Mouse (Mus musculus): ENCODE data around the gene Tnfaip6. TPM values are rescaled to one million over a fixed set of nuclear protein-coding genes. Genes with fewer than 3 reads are reported as not detected.

Gene Tnfaip6
- polyA plus RNA-seq, 1 experiment from 2014 or later: 0.22 TPM

DNA sequence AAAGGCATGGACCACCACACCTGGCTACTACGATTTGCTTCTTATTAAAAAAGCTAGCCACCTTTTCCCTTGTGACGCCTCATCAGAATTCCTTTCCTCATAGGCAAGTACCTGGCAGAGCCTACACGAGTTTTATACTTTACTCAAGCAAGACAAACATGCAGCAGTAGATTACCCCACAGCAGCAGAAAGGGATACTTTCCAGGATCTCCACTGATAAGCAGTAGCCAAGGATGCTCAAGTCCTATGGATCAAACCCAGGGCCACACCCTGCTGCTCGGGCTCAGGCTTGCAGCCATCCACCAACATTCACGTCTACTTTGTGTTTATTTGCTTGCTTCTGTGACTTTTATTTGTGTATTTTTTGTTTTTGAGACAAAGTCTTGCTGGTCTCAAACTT lies 8.2 kb downstream of the Tnfaip6 start:
- Histone ChIP-seq H3K27me3 (ENCODE audit: insufficient read depth, low read length) (no peaks in the 10 kb centered on the region), H3K4me1 (ENCODE audit: insufficient read depth) (no peaks in the 10 kb centered on the region)
- TF ChIP-seq CTCF (IDR thresholded peaks at IDR 0.05; ENCODE audit: low read depth) (no peak), EP300 (IDR thresholded peaks at IDR 0.05; ENCODE audit: low read depth) (no peak)

DNA sequence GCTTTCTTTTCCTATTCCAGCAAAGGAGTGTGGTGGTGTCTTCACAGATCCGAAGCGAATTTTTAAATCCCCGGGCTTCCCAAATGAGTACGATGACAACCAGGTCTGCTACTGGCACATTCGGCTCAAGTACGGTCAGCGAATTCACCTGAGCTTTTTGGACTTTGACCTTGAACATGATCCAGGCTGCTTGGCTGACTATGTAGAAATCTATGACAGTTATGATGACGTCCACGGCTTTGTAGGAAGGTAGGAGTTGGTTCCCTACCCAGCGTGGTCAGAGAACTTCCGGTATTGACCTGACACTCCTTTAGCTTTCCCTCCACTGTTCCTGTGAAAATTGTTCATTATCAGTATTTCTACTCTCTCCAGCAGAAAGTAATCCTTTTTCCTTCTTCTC lies 13.0 kb downstream of the Tnfaip6 start:
- no peak overlapping the region for H3K4me2 ChIP-seq (ENCODE audit: low read depth, low read length)
- H3K9me3 ChIP-seq (ENCODE audit: low read length): no peaks in the 10 kb centered on the region
- DNase-seq: peak; percentile 23
- H3K4me1 ChIP-seq (ENCODE audit: insufficient read depth): no peaks in the 10 kb centered on the region
- no peak overlapping the region for H3K9ac ChIP-seq (replicated peaks)
- TF ChIP-seq EP300 (IDR thresholded peaks at IDR 0.05; ENCODE audit: low read depth) (no peak), CTCF (IDR thresholded peaks at IDR 0.05; ENCODE audit: low read depth) (no peak)
- no peak overlapping the region for H3K4me3 ChIP-seq (ENCODE audit: low read depth, low read length)
- no peaks in the 10 kb centered on the region for H3K36me3 ChIP-seq (replicated peaks; ENCODE audit: insufficient read depth, low read length)
- 73% methylated on average over 11 of the region's 11 CpGs for whole genome bisulfite sequencing (ENCODE audit: insufficient replicate concordance)
- H3K27me3 ChIP-seq (ENCODE audit: insufficient read depth, low read length): no peaks in the 10 kb centered on the region
- no peak overlapping the region for H3K27ac ChIP-seq (ENCODE audit: low read depth)
- peak; percentile 83 for ATAC-seq

More for the DNA sequence above, 8.2 kb downstream of the Tnfaip6 start:
- WGBS (ENCODE audit: insufficient replicate concordance): 70% methylated on average over 5 of the region's 5 CpGs
- H3K36me3 ChIP-seq (replicated peaks; ENCODE audit: insufficient read depth, low read length): no peaks in the 10 kb centered on the region
- no peak overlapping the region for H3K4me2 ChIP-seq (ENCODE audit: low read depth, low read length)
- H3K9ac ChIP-seq (replicated peaks): no peak overlapping the region
- DNase-seq (no peak), ATAC-seq (no peak)
- no peaks in the 10 kb centered on the region for H3K9me3 ChIP-seq (ENCODE audit: low read length)
- no peak overlapping the region for H3K27ac ChIP-seq (ENCODE audit: low read depth)
- no peak overlapping the region for H3K4me3 ChIP-seq (ENCODE audit: low read depth, low read length)

DNA sequence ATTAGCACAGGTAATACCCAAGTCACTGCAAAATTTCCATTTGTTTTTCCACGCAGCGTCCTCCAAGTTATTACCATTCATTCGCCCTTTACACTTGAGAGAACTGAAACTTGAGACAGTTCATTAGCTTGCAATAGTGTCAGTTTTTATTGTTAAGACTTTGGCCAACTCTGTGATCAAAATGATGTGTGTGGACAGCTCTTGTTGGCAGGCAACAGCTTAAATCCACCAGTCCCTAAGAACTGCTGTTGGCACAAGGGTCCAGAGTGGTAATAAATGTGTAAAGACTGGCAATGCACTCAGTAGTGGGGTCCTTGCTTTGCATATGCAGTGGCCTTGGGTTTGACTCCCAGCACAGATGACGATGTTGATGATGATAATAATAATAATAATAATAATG lies 14.5 kb downstream of the Tnfaip6 start:
- no peaks in the 10 kb centered on the region for H3K27me3 ChIP-seq (ENCODE audit: insufficient read depth, low read length)
- ATAC-seq: no peak
- DNase-seq: no peak

DNA sequence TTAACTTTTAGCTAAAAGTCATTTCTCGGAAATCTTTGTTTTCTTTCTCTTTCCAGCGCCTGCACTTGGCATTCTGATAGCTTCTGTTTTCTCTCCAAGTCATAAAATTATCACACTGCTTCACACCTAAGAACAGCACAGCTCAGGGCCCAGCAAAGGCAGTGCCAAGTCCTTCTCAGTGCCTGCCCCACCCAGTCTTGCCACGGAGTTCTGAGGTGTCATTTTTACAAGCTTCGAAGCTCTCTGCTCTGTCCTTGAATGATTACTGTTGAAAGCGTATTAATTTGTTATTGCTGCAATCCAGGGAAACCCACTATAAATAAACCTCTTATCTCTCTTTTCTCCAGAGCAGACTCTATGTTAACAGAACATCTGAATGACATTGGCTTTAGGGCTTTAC lies 15.7 kb downstream of the Tnfaip6 start:
- 36% methylated on average over 5 of the region's 5 CpGs for WGBS (ENCODE audit: insufficient replicate concordance)
- TF ChIP-seq EP300 (IDR thresholded peaks at IDR 0.05; ENCODE audit: low read depth) (no peak), CTCF (IDR thresholded peaks at IDR 0.05; ENCODE audit: low read depth) (no peak)
- H3K4me3 ChIP-seq (ENCODE audit: low read depth, low read length): no peak overlapping the region
- ATAC-seq (no peak), DNase-seq (no peak)
- no peaks in the 10 kb centered on the region for H3K36me3 ChIP-seq (replicated peaks; ENCODE audit: insufficient read depth, low read length)
- H3K27ac ChIP-seq (ENCODE audit: low read depth): no peak overlapping the region
- no peak overlapping the region for H3K9ac ChIP-seq (replicated peaks)
- H3K27me3 ChIP-seq (ENCODE audit: insufficient read depth, low read length): no peaks in the 10 kb centered on the region
- no peaks in the 10 kb centered on the region for H3K4me1 ChIP-seq (ENCODE audit: insufficient read depth)
- no peak overlapping the region for H3K4me2 ChIP-seq (ENCODE audit: low read depth, low read length)
- no peaks in the 10 kb centered on the region for H3K9me3 ChIP-seq (ENCODE audit: low read length)

More for the DNA sequence above, 14.5 kb downstream of the Tnfaip6 start:
- no peak overlapping the region for H3K4me3 ChIP-seq (ENCODE audit: low read depth, low read length)
- 82% methylated on average over 4 of the region's 4 CpGs for WGBS (ENCODE audit: insufficient replicate concordance)
- no peaks in the 10 kb centered on the region for H3K4me1 ChIP-seq (ENCODE audit: insufficient read depth)
- no peak overlapping the region for H3K27ac ChIP-seq (ENCODE audit: low read depth)
- H3K36me3 ChIP-seq (replicated peaks; ENCODE audit: insufficient read depth, low read length): no peaks in the 10 kb centered on the region
- no peak overlapping the region for H3K9ac ChIP-seq (replicated peaks)
- no peaks in the 10 kb centered on the region for H3K9me3 ChIP-seq (ENCODE audit: low read length)
- TF ChIP-seq EP300 (IDR thresholded peaks at IDR 0.05; ENCODE audit: low read depth) (no peak), CTCF (IDR thresholded peaks at IDR 0.05; ENCODE audit: low read depth) (no peak)
- no peak overlapping the region for H3K4me2 ChIP-seq (ENCODE audit: low read depth, low read length)

DNA sequence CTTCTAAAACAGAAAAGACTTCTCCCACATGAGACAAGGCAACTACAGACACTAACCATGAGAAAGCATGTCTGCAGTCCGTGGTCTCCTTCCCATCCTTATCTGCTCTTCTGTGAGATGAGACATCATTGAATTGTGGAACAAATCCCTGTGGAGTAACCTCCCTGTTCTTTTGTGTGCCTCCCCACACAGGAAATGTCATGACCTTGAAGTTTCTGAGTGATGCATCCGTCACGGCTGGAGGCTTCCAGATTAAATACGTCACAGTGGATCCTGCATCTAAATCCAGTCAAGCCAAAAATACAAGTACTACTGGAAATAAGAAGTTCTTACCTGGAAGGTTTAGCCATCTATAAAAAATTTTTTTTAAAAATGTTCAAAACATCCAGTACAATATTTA lies 17.8 kb downstream of the Tnfaip6 start:
- ATAC-seq (no peak), DNase-seq (no peak)
- Histone ChIP-seq H3K9me3 (ENCODE audit: low read length) (no peaks in the 10 kb centered on the region), H3K27me3 (ENCODE audit: insufficient read depth, low read length) (no peaks in the 10 kb centered on the region), H3K4me3 (ENCODE audit: low read depth, low read length) (no peak overlapping the region), H3K9ac (replicated peaks) (no peak overlapping the region), H3K27ac (ENCODE audit: low read depth) (no peak overlapping the region), H3K4me1 (ENCODE audit: insufficient read depth) (no peaks in the 10 kb centered on the region), H3K4me2 (ENCODE audit: low read depth, low read length) (no peak overlapping the region), H3K36me3 (replicated peaks; ENCODE audit: insufficient read depth, low read length) (no peaks in the 10 kb centered on the region)
- no peak for TF ChIP-seq CTCF (IDR thresholded peaks at IDR 0.05; ENCODE audit: low read depth)
- TF ChIP-seq EP300 (IDR thresholded peaks at IDR 0.05; ENCODE audit: low read depth): no peak
- WGBS (ENCODE audit: insufficient replicate concordance): 62% methylated on average over 4 of the region's 4 CpGs

DNA sequence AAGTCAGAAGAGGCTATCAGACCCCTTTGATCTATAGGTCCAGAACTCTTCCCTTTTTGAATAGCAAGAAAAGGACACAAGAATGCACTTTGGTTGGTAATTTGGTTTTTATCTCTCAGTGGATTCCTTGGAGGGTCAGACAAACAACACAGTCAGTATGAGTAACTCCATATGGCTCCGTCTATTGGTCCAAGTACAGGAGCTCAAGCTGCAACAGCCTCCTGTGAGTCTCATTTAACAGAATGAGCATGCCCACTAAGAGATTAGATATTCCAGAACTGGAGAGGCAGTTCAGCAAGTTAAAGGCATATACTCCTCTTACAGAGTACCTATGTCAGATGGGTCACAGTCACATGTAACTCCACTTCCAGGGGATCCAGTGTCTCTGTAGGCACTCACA lies 19.3 kb downstream of the Tnfaip6 start:
- Histone ChIP-seq H3K9ac (replicated peaks) (no peak overlapping the region), H3K27ac (ENCODE audit: low read depth) (no peak overlapping the region), H3K36me3 (replicated peaks; ENCODE audit: insufficient read depth, low read length) (no peaks in the 10 kb centered on the region), H3K4me3 (ENCODE audit: low read depth, low read length) (no peak overlapping the region), H3K9me3 (ENCODE audit: low read length) (no peaks in the 10 kb centered on the region), H3K4me1 (ENCODE audit: insufficient read depth) (no peaks in the 10 kb centered on the region), H3K27me3 (ENCODE audit: insufficient read depth, low read length) (no peaks in the 10 kb centered on the region), H3K4me2 (ENCODE audit: low read depth, low read length) (no peak overlapping the region)
- TF ChIP-seq CTCF (IDR thresholded peaks at IDR 0.05; ENCODE audit: low read depth) (no peak), EP300 (IDR thresholded peaks at IDR 0.05; ENCODE audit: low read depth) (no peak)
- no peak for DNase-seq
- ATAC-seq: no peak
- 64% methylated on average over 1 of the region's 1 CpGs for WGBS (ENCODE audit: insufficient replicate concordance)

DNA sequence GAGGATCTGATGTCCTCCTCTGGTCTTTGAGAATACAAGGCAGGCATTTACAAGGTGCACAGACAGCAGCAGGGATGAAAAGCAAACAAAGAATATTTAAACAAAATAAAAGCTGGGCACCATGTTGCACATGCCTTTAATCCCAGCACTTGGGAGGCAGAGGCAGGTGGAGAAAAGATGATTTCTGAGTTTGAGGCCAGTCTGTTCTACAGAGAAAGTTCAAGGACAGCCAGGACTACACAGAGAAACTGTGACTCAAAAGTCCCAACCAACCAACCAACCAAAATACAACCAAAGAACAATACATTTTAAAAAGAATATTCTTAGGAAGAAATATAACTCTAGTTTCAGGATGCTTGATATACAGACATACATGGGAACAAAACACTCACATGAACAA lies 19.9 kb downstream of the Tnfaip6 start:
- no peak overlapping the region for H3K9ac ChIP-seq (replicated peaks)
- DNase-seq (no peak), ATAC-seq (no peak)
- no peaks in the 10 kb centered on the region for H3K9me3 ChIP-seq (ENCODE audit: low read length)
- no peak for TF ChIP-seq EP300 (IDR thresholded peaks at IDR 0.05; ENCODE audit: low read depth)
- no peak for TF ChIP-seq CTCF (IDR thresholded peaks at IDR 0.05; ENCODE audit: low read depth)
- no peaks in the 10 kb centered on the region for H3K27me3 ChIP-seq (ENCODE audit: insufficient read depth, low read length)
- H3K4me3 ChIP-seq (ENCODE audit: low read depth, low read length): no peak overlapping the region
- H3K4me2 ChIP-seq (ENCODE audit: low read depth, low read length): no peak overlapping the region
- H3K36me3 ChIP-seq (replicated peaks; ENCODE audit: insufficient read depth, low read length): no peaks in the 10 kb centered on the region
- H3K4me1 ChIP-seq (ENCODE audit: insufficient read depth): no peaks in the 10 kb centered on the region
- no peak overlapping the region for H3K27ac ChIP-seq (ENCODE audit: low read depth)
